In the genomic region with DNA sequence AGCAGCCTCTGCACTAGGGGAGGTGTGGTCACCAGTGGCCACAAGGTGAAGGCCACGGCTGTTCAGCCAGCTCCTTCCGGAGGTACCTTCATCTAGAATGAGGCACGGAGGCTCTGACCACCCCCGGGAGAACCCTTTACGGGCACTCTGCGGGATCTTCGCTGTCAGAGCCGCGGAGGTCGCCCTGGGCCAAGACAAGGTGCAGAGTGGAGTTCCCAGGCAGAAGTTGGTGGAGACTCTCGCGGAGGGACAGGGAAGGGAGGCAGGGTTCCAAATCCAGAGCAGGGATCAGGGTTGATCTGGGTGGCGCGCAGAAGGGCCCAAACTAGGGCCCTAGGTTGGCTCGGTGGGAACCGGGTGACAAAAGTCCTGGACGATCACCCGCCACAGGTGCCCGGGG, we compare ENCODE assay signal across 10 mouse cellular contexts. TPM values are rescaled to one million over a fixed set of nuclear protein-coding genes. Genes with fewer than 3 reads are reported as not detected.
DNase-seq lines count a peak whose midpoint lies in the region; ATAC-seq lines count a peak whose summit lies in the region.
"Had no signal": no experiment of that assay in that cellular context is flagged by ENCODE, and none has a peak within 500 bp of the region (broad histone marks: within the 10 kb centered on the region; RNA-seq: fewer than 3 reads in every experiment).

No protein-coding gene starts in this region.

- no peak for DNase-seq in kidney, adult 8-10 months
- no peak for DNase-seq in right cerebral cortex, adult 18-20 months
- no peak for DNase-seq in adrenal gland, adult (ENCODE audit: inconsistent age in 2 of 2, low spot score in 1 of 2)
- DNase-seq in ovary, postnatal 10 days (ENCODE audit: low spot score) = no peak

- H3K4me1 ChIP-seq in kidney, embryonic 14.5 days (ENCODE audit: control insufficient read depth, insufficient read depth, low read length) = peaks cover 14% of the 10 kb centered on the region; the same call in 1 of the 2 replicates
- peaks cover 26% of the 10 kb centered on the region for H3K4me1 ChIP-seq in embryonic facial prominence, embryonic 12.5 days
- peaks cover 16% of the 10 kb centered on the region for H3K4me1 ChIP-seq in hindbrain, embryonic 16.5 days (ENCODE audit: control insufficient read depth, insufficient read depth, low read depth, low read length)
- peaks cover 18% of the 10 kb centered on the region for H3K4me1 ChIP-seq in midbrain, embryonic 13.5 days (replicated peaks)

- H3K36me3 ChIP-seq in kidney, embryonic 14.5 days (ENCODE audit: control insufficient read depth, insufficient read depth, low read length) = no peaks in the 10 kb centered on the region
- 0 out of 2 replicates have a peak, but pooled peaks cover 3% of the 10 kb centered on the region for H3K36me3 ChIP-seq in embryonic facial prominence, embryonic 12.5 days
- no peaks in the 10 kb centered on the region for H3K36me3 ChIP-seq in hindbrain, embryonic 16.5 days (ENCODE audit: control insufficient read depth, insufficient read depth, low read length)
- H3K36me3 ChIP-seq in midbrain, embryonic 13.5 days = peaks cover 10% of the 10 kb centered on the region

- peak overlapping the region; percentile 63 for H3K9ac ChIP-seq in kidney, embryonic 14.5 days (ENCODE audit: low read depth, low read length)
- H3K9ac ChIP-seq in embryonic facial prominence, embryonic 12.5 days = peak overlapping the region; percentile 68
- peak overlapping the region; percentile 72 for H3K9ac ChIP-seq in hindbrain, embryonic 16.5 days (ENCODE audit: low read depth, low read length)
- peak overlapping the region; percentile 65 for H3K9ac ChIP-seq in midbrain, embryonic 13.5 days (replicated peaks)

- peak overlapping the region; percentile 59 for H3K4me3 ChIP-seq in kidney, embryonic 14.5 days (ENCODE audit: low read length)
- peak overlapping the region; percentile 59 for H3K4me3 ChIP-seq in embryonic facial prominence, embryonic 12.5 days
- peak overlapping the region; percentile 59 for H3K4me3 ChIP-seq in hindbrain, embryonic 16.5 days (ENCODE audit: low read length)
- H3K4me3 ChIP-seq in midbrain, embryonic 13.5 days (replicated peaks) = peak overlapping the region; percentile 43
- H3K4me3 ChIP-seq: erythroblast, embryonic 14.5 days had no signal

- H3K27me3 ChIP-seq in kidney, embryonic 14.5 days (ENCODE audit: control insufficient read depth, insufficient read depth, low read length) = peaks cover 51% of the 10 kb centered on the region
- H3K27me3 ChIP-seq in embryonic facial prominence, embryonic 12.5 days = peaks cover 70% of the 10 kb centered on the region
- peaks cover 38% of the 10 kb centered on the region for H3K27me3 ChIP-seq in hindbrain, embryonic 16.5 days (replicated peaks; ENCODE audit: control insufficient read depth, insufficient read depth, low read length)
- H3K27me3 ChIP-seq in midbrain, embryonic 13.5 days = peaks cover 68% of the 10 kb centered on the region
- H3K27me3 ChIP-seq: CH12.LX had no signal

- ATAC-seq in kidney, embryonic 14.5 days (ENCODE audit: low FRiP score, low TSS enrichment) = no peak
- ATAC-seq in embryonic facial prominence, embryonic 12.5 days (ENCODE audit: insufficient number of reproducible peaks, insufficient read depth, low FRiP score, low TSS enrichment) = no peak
- ATAC-seq in hindbrain, embryonic 16.5 days = peak; percentile 26
- peak; percentile 7; the same call in 1 of the 2 replicates for ATAC-seq in midbrain, embryonic 13.5 days

- H3K4me2 ChIP-seq in kidney, embryonic 14.5 days (replicated peaks; ENCODE audit: low read depth, low read length) = peak overlapping the region; percentile 98
- peak overlapping the region; percentile 97 for H3K4me2 ChIP-seq in embryonic facial prominence, embryonic 12.5 days (replicated peaks)
- H3K4me2 ChIP-seq in hindbrain, embryonic 16.5 days (ENCODE audit: low read length) = peak overlapping the region; percentile 96
- H3K4me2 ChIP-seq in midbrain, embryonic 13.5 days (replicated peaks) = peak overlapping the region; percentile 69

- no peaks in the 10 kb centered on the region; the same call in 1 of the 2 replicates for H3K9me3 ChIP-seq in kidney, embryonic 14.5 days (ENCODE audit: control insufficient read depth, low read length)
- no peaks in the 10 kb centered on the region for H3K9me3 ChIP-seq in embryonic facial prominence, embryonic 12.5 days
- H3K9me3 ChIP-seq in hindbrain, embryonic 16.5 days (ENCODE audit: control insufficient read depth, low read length) = no peaks in the 10 kb centered on the region
- H3K9me3 ChIP-seq in midbrain, embryonic 13.5 days = no peaks in the 10 kb centered on the region

- no peak overlapping the region for H3K27ac ChIP-seq in kidney, embryonic 14.5 days (ENCODE audit: low read depth, low read length)
- H3K27ac ChIP-seq in embryonic facial prominence, embryonic 12.5 days = no peak overlapping the region
- no peak overlapping the region for H3K27ac ChIP-seq in hindbrain, embryonic 16.5 days (ENCODE audit: low read depth, low read length)
- no peak overlapping the region for H3K27ac ChIP-seq in midbrain, embryonic 13.5 days

- WGBS in kidney, embryonic 14.5 days = 1% methylated on average over 18 of the region's 19 CpGs
- WGBS in embryonic facial prominence, embryonic 12.5 days = 3% methylated on average over 18 of the region's 19 CpGs
- WGBS in hindbrain, embryonic 16.5 days = 2% methylated on average over 14 of the region's 19 CpGs
- WGBS in midbrain, embryonic 13.5 days = 3% methylated on average over 18 of the region's 19 CpGs

RNA-seq across cellular contexts. Expression of a gene that starts 0.5 kb away (rescaled TPM):
- polyA plus RNA-seq in kidney, embryonic 14.5 days (2014; fragmentation: Nextera tagmentation; extraction: Ambion mirVana) = 0.06 and 0.08 TPM in 2 replicates
- 0.06 and 0.12 TPM in 2 replicates for polyA plus RNA-seq in embryonic facial prominence, embryonic 12.5 days (2016; fragmentation: Nextera tagmentation; extraction: Ambion mirVana)
- polyA plus RNA-seq in hindbrain, embryonic 16.5 days (2015; fragmentation: Nextera tagmentation; extraction: Ambion mirVana) = 0.16 and 0.31 TPM in 2 replicates
- 0.05 and 0.06 TPM in 2 replicates for polyA plus RNA-seq in midbrain, embryonic 13.5 days (2015; fragmentation: Nextera tagmentation; extraction: Ambion mirVana)

RNA-seq across cellular contexts. Expression of a gene that starts 22.3 kb away (rescaled TPM):
- polyA plus RNA-seq in kidney, embryonic 14.5 days (2014; fragmentation: Nextera tagmentation; extraction: Ambion mirVana) = 34.5 and 39.9 TPM in 2 replicates
- 49.5 and 51.2 TPM in 2 replicates for polyA plus RNA-seq in embryonic facial prominence, embryonic 12.5 days (2016; fragmentation: Nextera tagmentation; extraction: Ambion mirVana)
- 24.9 and 28.2 TPM in 2 replicates for polyA plus RNA-seq in hindbrain, embryonic 16.5 days (2015; fragmentation: Nextera tagmentation; extraction: Ambion mirVana)
- polyA plus RNA-seq in midbrain, embryonic 13.5 days (2015; fragmentation: Nextera tagmentation; extraction: Ambion mirVana) = 38.5 and 43.4 TPM in 2 replicates

RNA-seq across cellular contexts. Expression of a gene that starts 23.1 kb away (rescaled TPM):
- polyA plus RNA-seq in kidney, embryonic 14.5 days (2014; fragmentation: Nextera tagmentation; extraction: Ambion mirVana) = 2.2 and 2.5 TPM in 2 replicates
- 9.7 and 10.1 TPM in 2 replicates for polyA plus RNA-seq in embryonic facial prominence, embryonic 12.5 days (2016; fragmentation: Nextera tagmentation; extraction: Ambion mirVana)
- 3.3 and 7.2 TPM in 2 replicates for polyA plus RNA-seq in hindbrain, embryonic 16.5 days (2015; fragmentation: Nextera tagmentation; extraction: Ambion mirVana)
- 8.2 and 12.1 TPM in 2 replicates for polyA plus RNA-seq in midbrain, embryonic 13.5 days (2015; fragmentation: Nextera tagmentation; extraction: Ambion mirVana)

RNA-seq across cellular contexts. Expression of a gene that starts 36.2 kb away (rescaled TPM):
- 63.4 and 86.2 TPM in 2 replicates for polyA plus RNA-seq in kidney, embryonic 14.5 days (2014; fragmentation: Nextera tagmentation; extraction: Ambion mirVana)
- polyA plus RNA-seq in embryonic facial prominence, embryonic 12.5 days (2016; fragmentation: Nextera tagmentation; extraction: Ambion mirVana) = 85.6 and 85.8 TPM in 2 replicates
- 75.9 and 77.0 TPM in 2 replicates for polyA plus RNA-seq in hindbrain, embryonic 16.5 days (2015; fragmentation: Nextera tagmentation; extraction: Ambion mirVana)
- 77.1 and 83.8 TPM in 2 replicates for polyA plus RNA-seq in midbrain, embryonic 13.5 days (2015; fragmentation: Nextera tagmentation; extraction: Ambion mirVana)

RNA-seq across cellular contexts. Expression of a gene that starts 57.9 kb away (rescaled TPM):
- polyA plus RNA-seq in kidney, embryonic 14.5 days (2014; fragmentation: Nextera tagmentation; extraction: Ambion mirVana) = 11.4 and 19.6 TPM in 2 replicates
- polyA plus RNA-seq in embryonic facial prominence, embryonic 12.5 days (2016; fragmentation: Nextera tagmentation; extraction: Ambion mirVana) = 26.6 and 27.2 TPM in 2 replicates
- polyA plus RNA-seq in hindbrain, embryonic 16.5 days (2015; fragmentation: Nextera tagmentation; extraction: Ambion mirVana) = 16.4 and 20.5 TPM in 2 replicates
- 24.3 and 25.1 TPM in 2 replicates for polyA plus RNA-seq in midbrain, embryonic 13.5 days (2015; fragmentation: Nextera tagmentation; extraction: Ambion mirVana)

Comparison
In these comparisons a context has a peak if more than half of its experiments do, and no peak if none do; other contexts are left out.
1. ATAC-seq: peak in hindbrain, embryonic 16.5 days (single experiment) and midbrain, embryonic 13.5 days (single experiment); none in kidney, embryonic 14.5 days (single experiment) and embryonic facial prominence, embryonic 12.5 days (single experiment).
2. Peak in every context shown above with its lines, with median percentiles within 50 percentile points of each other: H3K4me2 ChIP-seq, H3K4me3 ChIP-seq and H3K9ac ChIP-seq.